Mouse (Mus musculus) lung, embryonic 15.5 days (tissue): ENCODE data around the gene Grm2. TPM values are rescaled to one million over a fixed set of nuclear protein-coding genes. Genes with fewer than 3 reads are reported as not detected.
"Not testable (repeated sequence)": the region's sequence is repeated elsewhere in the genome, so short reads cannot be mapped to it uniquely, and the experiment has no call there.

Source experiments
- ATAC-seq: fragments of 200-750 bp; cut with Nextera tagmentation; 2 replicates; pipeline ENCODE4 v1.8.0; 2017; ENCODE audit warnings: moderate number of reproducible peaks, borderline replicate concordance; ENCODE audit not compliant: low FRiP score, low TSS enrichment; ENCODE audit errors: extremely low read depth
- H3K27ac ChIP-seq: fragments of 300-500 bp; sonication (generic); 2 replicates; pipeline ENCODE4 v1.5.1; 2015; ENCODE audit warnings: moderate library complexity, mild to moderate bottlenecking, inconsistent platforms
- H3K27me3 ChIP-seq: fragments of 300-500 bp; sonication (generic); 2 replicates; pipeline ENCODE4 v1.6.1; 2015; ENCODE audit warnings: inconsistent platforms
- H3K36me3 ChIP-seq: fragments of 300-500 bp; sonication (generic); 2 replicates; pipeline ENCODE4 v1.6.1; 2015; ENCODE audit warnings: inconsistent platforms
- H3K4me1 ChIP-seq: fragments of 300-500 bp; sonication (generic); 2 replicates; pipeline ENCODE4 v1.6.1; 2015; ENCODE audit warnings: inconsistent platforms
- H3K4me2 ChIP-seq: fragments of 300-500 bp; sonication (generic); 2 replicates; pipeline ENCODE4 v1.6.1; 2015; ENCODE audit warnings: inconsistent platforms, mild to moderate bottlenecking, moderate library complexity
- H3K4me3 ChIP-seq: fragments of 300-500 bp; sonication (generic); 2 replicates; pipeline ENCODE4 v1.5.1; 2015; ENCODE audit warnings: mild to moderate bottlenecking, inconsistent platforms
- H3K9ac ChIP-seq: fragments of 300-500 bp; sonication (generic); 2 replicates; pipeline ENCODE4 v1.6.1; 2015; ENCODE audit warnings: inconsistent platforms
- H3K9me3 ChIP-seq: fragments of 300-500 bp; sonication (generic); 2 replicates; pipeline ENCODE4 v1.6.1; 2016; ENCODE audit warnings: inconsistent platforms
- WGBS: fragments of 180-500 bp; shearing (Covaris S2); methylation state at CpG from one replicate; pipeline ENCODE4 v1.1.7; 2015; 5-methylcytosine and 5-hydroxymethylcytosine counted together
- polyA plus RNA-seq: library from polyadenylated mRNA; unstranded; fragments of >200 nt; fragmentation: Nextera tagmentation; extraction: Ambion mirVana; gene quantifications from 2 replicates; pipeline ENCODE4 v1.2.1, GENCODE M21; 2015

Grm2 gene
- polyA plus RNA-seq, 1 experiment from 2014 or later, result 0.25 TPM

DNA sequence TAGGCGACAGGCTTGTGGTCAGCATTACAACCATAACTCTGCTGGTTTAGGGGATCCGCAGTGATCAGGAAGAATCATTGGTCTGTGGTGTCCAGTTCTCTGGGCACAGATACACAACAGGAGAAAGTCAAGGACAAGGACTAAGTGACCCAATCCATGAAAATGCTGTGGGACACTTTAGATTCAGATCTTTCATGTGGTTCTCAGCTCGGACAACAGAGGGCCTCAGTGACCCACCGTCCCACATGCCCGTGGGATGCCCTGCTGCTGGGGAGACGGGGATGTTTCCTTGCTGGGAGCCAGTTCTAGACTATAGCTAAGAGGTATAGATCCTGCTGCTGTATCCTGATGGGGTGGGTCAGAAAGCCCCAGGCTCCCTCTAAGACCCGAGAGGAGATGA is 57.4 kb downstream of the Grm2 start:
- Histone ChIP-seq H3K27ac (no peak overlapping the region), H3K27me3 (no peaks in the 10 kb centered on the region), H3K9me3 (no peaks in the 10 kb centered on the region), H3K36me3 (no peaks in the 10 kb centered on the region), H3K9ac (no peak overlapping the region), H3K4me2 (no peak overlapping the region), H3K4me3 (no peak overlapping the region), H3K4me1 (no peaks in the 10 kb centered on the region)
- ATAC-seq, result no peak
- 36% methylated on average over 7 of the region's 7 CpGs for WGBS

GRCm38 (mm10) chr9:106595836-106596235 is 60.0 kb downstream of the Grm2 start:
- Histone ChIP-seq H3K4me1 (no peaks in the 10 kb centered on the region), H3K4me3 (no peak overlapping the region), H3K4me2 (no peak overlapping the region), H3K9me3 (no peaks in the 10 kb centered on the region), H3K36me3 (no peaks in the 10 kb centered on the region), H3K27me3 (no peaks in the 10 kb centered on the region), H3K27ac (no peak overlapping the region), H3K9ac (no peak overlapping the region)
- no peak for ATAC-seq
- WGBS, result 58% methylated on average over 7 of the region's 7 CpGs

DNA sequence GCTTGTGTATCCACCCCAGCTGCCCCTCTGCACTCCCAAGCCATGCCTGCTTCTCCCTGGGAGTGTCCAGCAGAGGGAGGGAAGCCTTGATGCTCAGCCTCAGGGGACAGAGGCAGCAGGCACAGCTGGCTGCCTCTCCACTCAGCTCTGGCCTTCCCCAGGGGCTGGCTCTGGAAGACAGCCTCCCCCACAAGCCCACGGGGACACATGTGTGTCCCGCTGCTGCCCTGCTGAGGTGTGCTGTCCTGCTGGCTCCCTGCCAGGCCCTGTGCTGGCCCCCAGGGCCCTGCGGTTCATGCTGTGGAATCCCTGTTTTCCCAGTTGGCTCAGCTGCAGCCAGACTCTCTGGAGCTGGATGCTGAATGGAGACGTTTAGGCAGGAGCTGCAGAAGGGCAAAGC is 60.5 kb downstream of the Grm2 start:
- not testable (repeated sequence) for H3K36me3 ChIP-seq, H3K9me3 ChIP-seq, H3K27me3 ChIP-seq, H3K27ac ChIP-seq, ATAC-seq, H3K9ac ChIP-seq, H3K4me2 ChIP-seq, H3K4me1 ChIP-seq, H3K4me3 ChIP-seq
- WGBS, result 5% methylated on average over 4 of the region's 4 CpGs

Other genes starting within 250 kb of the Grm2 start
- 988 and 1,033 TPM in 2 replicates for gene Rpl29, start 226.6 kb downstream of the Grm2 start, polyA plus RNA-seq
- 31.6 and 32.6 TPM in 2 replicates for gene Acy1, start 217.8 kb downstream of the Grm2 start, polyA plus RNA-seq
- 12.8 and 15.3 TPM in 2 replicates for gene Abhd14b, start 208.6 kb downstream of the Grm2 start, polyA plus RNA-seq
- 52.5 and 53.2 TPM in 2 replicates for gene Abhd14a, start 208.4 kb downstream of the Grm2 start, polyA plus RNA-seq
- gene Pcbp4, start 202.8 kb downstream of the Grm2 start, polyA plus RNA-seq, result 80.6 and 87.8 TPM in 2 replicates
- gene Gpr62, start 190.1 kb downstream of the Grm2 start, polyA plus RNA-seq, result 0.07 and 0.20 TPM in 2 replicates
- 48.7 and 50.7 TPM in 2 replicates for gene Rrp9, start 180.1 kb downstream of the Grm2 start, polyA plus RNA-seq
- 3.2 and 3.5 TPM in 2 replicates for gene Parp3, start 179.1 kb downstream of the Grm2 start, polyA plus RNA-seq
- gene Iqcf1, start 156.1 kb downstream of the Grm2 start, polyA plus RNA-seq, result not detected in 2 replicates
- gene Iqcf5, start 141.5 kb downstream of the Grm2 start, polyA plus RNA-seq, result not detected in 2 replicates
- gene Iqcf3, start 94.5 kb downstream of the Grm2 start, polyA plus RNA-seq, result not detected in 2 replicates
- gene Iqcf4, start 85.1 kb downstream of the Grm2 start, polyA plus RNA-seq, result not detected in 2 replicates
- gene Iqcf6, start 29.5 kb downstream of the Grm2 start, polyA plus RNA-seq, result not detected in 2 replicates
- 42.5 and 44.6 TPM in 2 replicates for gene Tex264, start 29.8 kb upstream of the Grm2 start, polyA plus RNA-seq
- 6.6 and 7.1 TPM in 2 replicates for gene Rad54l2, start 133.1 kb upstream of the Grm2 start, polyA plus RNA-seq
- gene Dcaf1, start 165.8 kb upstream of the Grm2 start, polyA plus RNA-seq, result 17.4 and 18.4 TPM in 2 replicates
- 10.7 and 11.5 TPM in 2 replicates for gene Rbm15b, start 231.3 kb upstream of the Grm2 start, polyA plus RNA-seq
- 269 and 298 TPM in 2 replicates for gene Manf, start 235.9 kb upstream of the Grm2 start, polyA plus RNA-seq